Mouse (Mus musculus) thymus, adult 2 months (tissue): ENCODE results near the gene Hydin. TPM values are rescaled to one million over a fixed set of nuclear protein-coding genes. Genes with fewer than 3 reads are reported as not detected.
"Not testable (repeated sequence)": the region's sequence is repeated elsewhere in the genome, so short reads cannot be mapped to it uniquely, and the experiment has no call there.

ENCODE experiments used
- DNase-seq: peaks from one replicate; pipeline ENCODE4 v3.0.0; 2021
- H3K27ac ChIP-seq: fragments of 200-500 bp; 2 replicates; pipeline ENCODE4 v1.5.1; 2012; ENCODE audit warnings: low read length, control low read depth; ENCODE audit not compliant: control insufficient read depth, insufficient read depth
- H3K27me3 ChIP-seq: fragments of 200-500 bp; 2 replicates; pipeline ENCODE4 v1.6.1; 2012; ENCODE audit warnings: mild to moderate bottlenecking, low read length, moderate library complexity, mixed read lengths; ENCODE audit not compliant: control insufficient read depth, insufficient read depth
- H3K36me3 ChIP-seq: fragments of 200-500 bp; 2 replicates; pipeline ENCODE4 v1.6.1; 2012; ENCODE audit warnings: mild to moderate bottlenecking, low read length, moderate library complexity; ENCODE audit not compliant: control insufficient read depth, insufficient read depth
- H3K4me1 ChIP-seq: fragments of 200-500 bp; replicated peaks from 2 replicates; pipeline ENCODE4 v1.6.1; 2012; ENCODE audit warnings: low read length; ENCODE audit not compliant: control insufficient read depth, insufficient read depth
- H3K4me3 ChIP-seq: fragments of 200-500 bp; 2 replicates; pipeline ENCODE4 v1.5.1; 2012; ENCODE audit warnings: mild to moderate bottlenecking, low read length, control low read depth, moderate library complexity; ENCODE audit not compliant: control insufficient read depth, insufficient read depth
- CTCF ChIP-seq: fragments of 200-500 bp; IDR thresholded peaks from 2 replicates; pipeline ENCODE4 v1.5.1; 2012; ENCODE audit warnings: mild to moderate bottlenecking, control low read depth, low read length, moderate library complexity, borderline replicate concordance; ENCODE audit not compliant: control insufficient read depth, poor library complexity, insufficient read depth; ENCODE audit errors: extremely low read depth
- POLR2A ChIP-seq: fragments of 200-500 bp; IDR thresholded peaks from 2 replicates; pipeline ENCODE4 v1.6.1; 2012; ENCODE audit warnings: mild to moderate bottlenecking, low read length, control low read depth, moderate library complexity; ENCODE audit not compliant: control insufficient read depth, poor library complexity, insufficient read depth; ENCODE audit errors: extremely low read depth
- WGBS: fragments of 180-500 bp; shearing (Covaris S2); methylation state at CpG from one replicate; pipeline ENCODE4 v1.1.7; 2018; 5-methylcytosine and 5-hydroxymethylcytosine counted together
- polyA plus RNA-seq: library from polyadenylated mRNA; depleted of rRNA; stranded (reverse); fragments of >200 nt; gene quantifications from 2 replicates; pipeline ENCODE4 v1.2.3, GENCODE M21; 2012

The Hydin gene
- polyA plus RNA-seq, 1 experiment = 0.19 TPM

DNA sequence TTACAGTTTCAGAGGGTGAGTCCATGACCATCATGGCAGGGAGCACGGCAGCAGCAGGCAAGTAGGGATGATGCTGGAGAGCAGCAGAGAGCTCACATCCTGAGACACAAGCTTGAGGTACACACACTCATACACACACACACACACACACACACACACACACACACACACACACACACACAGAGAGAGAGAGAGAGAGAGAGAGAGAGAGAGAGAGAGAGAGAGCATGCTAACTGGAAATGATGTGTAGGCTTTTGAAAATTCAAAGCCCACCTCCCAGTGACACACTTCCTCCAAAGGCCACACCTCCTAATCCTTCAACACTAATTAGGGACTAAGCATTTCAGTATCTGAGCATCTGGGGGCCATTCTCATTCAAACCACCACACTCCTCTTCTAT is 80.1 kb downstream of the Hydin start:
- H3K4me3 ChIP-seq = no peak overlapping the region
- H3K27me3 ChIP-seq = no peaks in the 10 kb centered on the region
- H3K36me3 ChIP-seq = no peaks in the 10 kb centered on the region
- WGBS = 100% methylated on average over 1 of the region's 1 CpGs
- TF ChIP-seq CTCF (no peak), POLR2A (no peak)
- H3K4me1 ChIP-seq = no peaks in the 10 kb centered on the region
- DNase-seq = no peak
- no peak overlapping the region for H3K27ac ChIP-seq

- Histone ChIP-seq H3K27ac (no peak overlapping the region), H3K4me3 (no peak overlapping the region), H3K4me1 (no peaks in the 10 kb centered on the region), H3K27me3 (no peaks in the 10 kb centered on the region), H3K36me3 (no peaks in the 10 kb centered on the region)
- no peak for DNase-seq
- no peak for TF ChIP-seq CTCF
- TF ChIP-seq POLR2A = no peak
- 91% methylated on average over 3 of the region's 3 CpGs for WGBS
Observed at GRCm38 (mm10) chr8:110350725-110351124, 83.9 kb downstream of the Hydin start.

- no peak for DNase-seq
- no peaks in the 10 kb centered on the region for H3K27me3 ChIP-seq
- WGBS = 86% methylated on average over 5 of the region's 5 CpGs
- no peak overlapping the region for H3K4me3 ChIP-seq
- TF ChIP-seq POLR2A (no peak), CTCF (no peak)
- H3K36me3 ChIP-seq = no peaks in the 10 kb centered on the region
- H3K4me1 ChIP-seq = no peaks in the 10 kb centered on the region
- no peak overlapping the region for H3K27ac ChIP-seq
Observed at GRCm38 (mm10) chr8:110351909-110352308, 85.1 kb downstream of the Hydin start.

- no peak for DNase-seq
- Histone ChIP-seq H3K36me3 (no peaks in the 10 kb centered on the region), H3K4me3 (no peak overlapping the region), H3K27me3 (no peaks in the 10 kb centered on the region), H3K4me1 (no peaks in the 10 kb centered on the region), H3K27ac (no peak overlapping the region)
- no peak for TF ChIP-seq CTCF
- no peak for TF ChIP-seq POLR2A
- 86% methylated on average over 4 of the region's 4 CpGs for WGBS
Observed at GRCm38 (mm10) chr8:110362975-110363374, 96.2 kb downstream of the Hydin start.

DNA sequence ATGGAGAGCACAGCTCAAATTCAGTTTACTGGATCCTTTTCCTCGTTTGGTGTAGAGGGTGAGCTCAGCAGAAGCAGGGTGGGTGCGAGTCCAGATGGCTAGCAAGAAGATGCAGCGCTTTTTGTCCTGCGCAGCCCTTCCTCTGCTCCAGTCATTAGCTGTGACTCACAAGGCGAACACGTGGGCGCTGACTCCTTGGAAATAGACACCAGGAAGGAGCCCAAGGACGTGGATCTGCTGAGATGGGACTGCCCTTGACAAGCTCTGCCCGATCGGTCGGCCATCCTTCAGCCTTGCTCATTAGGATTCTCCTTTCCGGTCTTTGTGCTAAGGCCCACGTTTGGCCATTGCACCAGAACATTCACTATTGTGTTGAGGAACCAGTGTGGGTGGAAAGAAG is 106.1 kb downstream of the Hydin start:
- 84% methylated on average over 13 of the region's 13 CpGs for WGBS
- Histone ChIP-seq H3K27me3 (no peaks in the 10 kb centered on the region), H3K27ac (no peak overlapping the region), H3K36me3 (no peaks in the 10 kb centered on the region), H3K4me3 (no peak overlapping the region), H3K4me1 (no peaks in the 10 kb centered on the region)
- TF ChIP-seq POLR2A = no peak
- TF ChIP-seq CTCF = no peak
- DNase-seq = no peak

- no peaks in the 10 kb centered on the region for H3K4me1 ChIP-seq
- no peaks in the 10 kb centered on the region for H3K27me3 ChIP-seq
- 87% methylated on average over 4 of the region's 4 CpGs for WGBS
- TF ChIP-seq POLR2A (no peak), CTCF (no peak)
- H3K4me3 ChIP-seq = no peak overlapping the region
- DNase-seq = no peak
- H3K36me3 ChIP-seq = no peaks in the 10 kb centered on the region
- H3K27ac ChIP-seq = no peak overlapping the region
Observed at GRCm38 (mm10) chr8:110373695-110374094, 106.9 kb downstream of the Hydin start.

DNA sequence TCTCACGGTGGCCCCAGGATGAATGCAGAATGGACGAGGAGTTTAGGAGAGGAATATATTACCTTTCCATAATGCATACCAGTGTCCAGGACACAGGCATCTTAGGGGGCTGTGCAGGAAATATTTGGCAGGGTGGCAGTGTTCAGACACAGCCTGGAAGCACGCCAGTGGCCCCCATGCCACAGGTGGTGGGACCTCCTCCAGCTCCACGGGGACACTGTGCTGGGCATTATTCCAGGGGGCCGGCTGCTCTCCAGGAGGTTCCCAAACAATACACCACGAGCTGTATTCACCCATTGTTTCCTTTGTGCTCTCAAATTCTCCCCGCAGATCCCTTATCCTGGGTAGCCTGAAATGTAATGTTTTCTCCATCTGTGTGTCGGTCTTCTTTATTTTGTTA is 116.0 kb downstream of the Hydin start:
- Histone ChIP-seq H3K4me1 (no peaks in the 10 kb centered on the region), H3K27me3 (no peaks in the 10 kb centered on the region), H3K4me3 (no peak overlapping the region), H3K27ac (no peak overlapping the region), H3K36me3 (no peaks in the 10 kb centered on the region)
- no peak for DNase-seq
- 71% methylated on average over 8 of the region's 8 CpGs for WGBS
- TF ChIP-seq CTCF (no peak), POLR2A (no peak)

DNA sequence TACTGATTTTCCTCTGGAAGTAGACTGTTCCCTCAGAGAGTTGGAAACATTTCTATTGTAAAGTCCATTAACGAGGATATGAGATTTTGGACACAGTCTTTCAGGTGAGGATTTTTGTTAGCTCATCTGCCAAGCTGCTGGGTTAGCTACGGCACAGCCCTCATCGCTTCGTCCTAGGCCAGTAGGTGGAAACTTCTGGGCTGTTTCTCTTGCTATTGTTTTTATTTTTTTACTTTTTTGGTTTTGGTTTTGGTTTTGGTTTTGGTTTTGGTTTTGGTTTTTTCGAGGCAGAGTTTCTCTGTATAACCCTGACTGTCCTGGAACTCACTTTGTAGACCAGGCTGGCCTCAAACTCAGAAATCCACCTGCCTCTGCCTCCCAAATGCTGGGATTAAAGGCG is 117.9 kb downstream of the Hydin start:
- not testable (repeated sequence) for H3K4me1 ChIP-seq, DNase-seq, H3K27ac ChIP-seq, H3K4me3 ChIP-seq, H3K36me3 ChIP-seq, H3K27me3 ChIP-seq
- WGBS = 78% methylated on average over 6 of the region's 6 CpGs
